Mouse (Mus musculus): ENCODE data around the gene Micall1.

Gene Micall1

GRCm38 (mm10) chr15:79108421-79109320 lies at the start of gene Micall1:
TSS of gene Micall1 (plus strand) at chr15:79108898.
- in situ Hi-C loops (cut with MboI, MseI), result no loop called here

DNA sequence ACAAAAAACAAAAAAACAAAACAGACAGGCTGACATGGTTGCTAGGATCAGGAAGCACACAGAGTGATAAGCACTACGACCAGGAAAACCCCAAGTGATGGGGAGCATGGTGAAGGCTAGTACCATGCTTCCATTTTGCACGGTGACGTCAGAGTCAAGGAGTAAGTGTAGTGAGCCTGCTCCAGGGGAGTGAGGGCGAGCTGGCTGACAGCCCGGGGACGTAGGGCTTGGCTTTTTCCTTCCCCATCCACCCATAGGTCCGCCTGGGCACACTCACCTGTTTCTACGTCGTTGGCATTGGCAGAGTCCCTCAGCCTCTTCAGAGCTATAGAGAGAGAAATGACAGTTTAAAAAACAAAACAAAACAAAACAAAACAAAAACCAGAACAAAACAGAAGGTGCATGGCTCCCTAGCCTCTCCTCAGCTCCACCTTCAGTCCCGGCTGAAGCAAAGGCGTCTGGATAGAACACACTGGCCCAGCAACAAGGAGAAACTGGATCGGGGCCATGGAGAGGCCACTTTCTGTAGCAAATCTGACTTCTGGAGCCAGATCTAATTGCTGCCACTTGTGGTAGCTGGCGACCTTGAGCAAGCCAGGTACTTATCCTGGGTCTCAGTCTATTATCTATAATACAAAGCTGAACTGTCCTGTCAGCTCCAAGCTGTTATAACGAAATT lies 47.7 kb upstream of the Micall1 start:
- in situ Hi-C loops (cut with MboI, MseI), result no loop called here

GRCm38 (mm10) chr15:79062376-79063159 lies 46.1 kb upstream of the Micall1 start, which contains the start of gene Ankrd54:
TSS of gene Ankrd54 (minus strand) at chr15:79062893.
- in situ Hi-C loops (cut with MboI, MseI), result no loop called here

DNA sequence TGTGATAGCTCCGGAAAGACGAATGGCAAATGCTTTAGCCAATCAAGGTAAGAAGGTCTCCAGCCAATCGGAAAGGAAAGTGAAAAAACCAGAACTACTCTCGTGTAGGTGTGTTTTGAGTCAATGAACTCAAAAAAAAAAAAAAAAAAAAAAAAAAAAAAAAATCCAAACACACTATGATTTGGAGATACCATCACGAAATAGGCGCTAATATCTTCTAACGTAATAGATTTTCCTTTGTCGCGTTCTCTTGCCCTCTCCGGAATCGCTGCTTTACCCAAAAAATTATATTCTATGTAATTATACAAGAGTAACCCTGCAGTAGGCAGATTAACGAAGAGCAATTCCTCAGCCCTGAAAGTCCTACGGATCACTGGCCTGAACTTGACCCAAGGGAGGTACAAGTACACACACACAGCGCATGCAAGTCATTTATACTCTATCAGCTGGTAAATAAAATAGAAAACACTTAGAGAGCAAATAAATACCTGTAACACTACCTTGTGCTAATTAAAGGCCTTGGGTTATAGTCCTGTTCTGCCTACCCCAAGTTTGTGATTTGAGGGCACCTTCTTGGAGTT lies 45.4 kb upstream of the Micall1 start:
- in situ Hi-C loops (cut with MboI, MseI), result no loop called here

- in situ Hi-C loops (cut with MboI, MseI), result no loop called here
Measured at GRCm38 (mm10) chr15:79065086-79065770, 43.5 kb upstream of the Micall1 start.

DNA sequence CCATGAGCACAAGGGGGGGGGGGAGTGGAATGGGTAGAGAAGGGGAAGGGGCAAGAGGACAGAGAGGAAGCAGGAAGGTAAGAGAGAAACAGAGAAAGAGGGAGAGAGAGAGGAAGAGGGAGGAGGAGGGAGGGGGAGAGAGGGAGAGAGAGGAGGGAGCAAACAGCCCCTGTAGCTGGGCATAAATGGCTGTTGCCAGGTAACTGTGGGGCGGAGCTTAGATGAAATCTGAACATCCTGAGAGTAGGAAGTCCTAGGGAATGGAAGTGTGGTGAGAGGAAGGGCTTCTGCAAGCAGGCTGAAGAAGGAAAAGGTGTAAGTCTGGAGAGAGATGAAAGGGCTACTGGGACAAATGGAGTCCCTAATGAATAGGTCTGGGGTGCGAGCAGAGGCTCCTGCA lies 42.4 kb upstream of the Micall1 start:
- in situ Hi-C loops (cut with MboI, MseI), result no loop called here

DNA sequence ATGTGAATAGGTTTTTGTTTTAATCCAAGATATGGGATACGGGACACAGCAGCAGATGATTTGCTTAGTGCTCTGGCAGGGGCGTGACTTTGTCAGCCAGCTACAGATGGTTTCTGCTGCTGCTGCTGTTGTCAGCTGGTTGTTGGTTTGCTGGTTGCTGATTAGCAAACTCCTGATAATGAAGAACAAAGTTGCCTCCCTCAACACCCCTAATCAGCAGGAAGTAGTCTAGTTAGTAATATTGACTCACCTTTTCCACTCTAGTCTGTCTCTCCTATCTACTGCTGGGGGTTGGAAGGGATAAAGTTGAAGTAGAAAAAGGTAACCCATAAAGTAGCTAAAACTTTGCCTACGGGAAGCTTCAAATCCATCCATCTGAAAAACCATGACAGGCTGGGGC lies 41.1 kb upstream of the Micall1 start:
- in situ Hi-C loops (cut with MboI, MseI), result no loop called here

DNA sequence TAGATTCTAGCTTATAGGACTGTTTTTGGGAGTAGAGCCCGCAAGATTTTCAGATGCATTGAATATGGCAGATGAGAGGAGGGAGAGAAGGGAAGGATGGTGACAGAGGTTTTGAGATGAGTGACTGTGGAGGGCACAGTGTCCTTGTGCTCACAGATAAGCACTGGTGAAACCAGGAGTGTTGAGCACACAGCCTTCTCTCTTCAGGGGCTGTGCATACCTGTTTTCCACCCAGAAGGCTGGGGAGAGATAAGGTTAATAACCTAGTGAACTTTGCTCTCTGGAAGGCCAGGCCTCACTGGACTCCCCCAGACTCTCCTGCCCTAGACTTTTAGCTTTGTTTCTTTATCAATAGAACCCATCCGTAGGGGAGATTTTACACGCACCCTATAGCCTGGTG lies 40.3 kb upstream of the Micall1 start:
- in situ Hi-C loops (cut with MboI, MseI), result no loop called here

DNA sequence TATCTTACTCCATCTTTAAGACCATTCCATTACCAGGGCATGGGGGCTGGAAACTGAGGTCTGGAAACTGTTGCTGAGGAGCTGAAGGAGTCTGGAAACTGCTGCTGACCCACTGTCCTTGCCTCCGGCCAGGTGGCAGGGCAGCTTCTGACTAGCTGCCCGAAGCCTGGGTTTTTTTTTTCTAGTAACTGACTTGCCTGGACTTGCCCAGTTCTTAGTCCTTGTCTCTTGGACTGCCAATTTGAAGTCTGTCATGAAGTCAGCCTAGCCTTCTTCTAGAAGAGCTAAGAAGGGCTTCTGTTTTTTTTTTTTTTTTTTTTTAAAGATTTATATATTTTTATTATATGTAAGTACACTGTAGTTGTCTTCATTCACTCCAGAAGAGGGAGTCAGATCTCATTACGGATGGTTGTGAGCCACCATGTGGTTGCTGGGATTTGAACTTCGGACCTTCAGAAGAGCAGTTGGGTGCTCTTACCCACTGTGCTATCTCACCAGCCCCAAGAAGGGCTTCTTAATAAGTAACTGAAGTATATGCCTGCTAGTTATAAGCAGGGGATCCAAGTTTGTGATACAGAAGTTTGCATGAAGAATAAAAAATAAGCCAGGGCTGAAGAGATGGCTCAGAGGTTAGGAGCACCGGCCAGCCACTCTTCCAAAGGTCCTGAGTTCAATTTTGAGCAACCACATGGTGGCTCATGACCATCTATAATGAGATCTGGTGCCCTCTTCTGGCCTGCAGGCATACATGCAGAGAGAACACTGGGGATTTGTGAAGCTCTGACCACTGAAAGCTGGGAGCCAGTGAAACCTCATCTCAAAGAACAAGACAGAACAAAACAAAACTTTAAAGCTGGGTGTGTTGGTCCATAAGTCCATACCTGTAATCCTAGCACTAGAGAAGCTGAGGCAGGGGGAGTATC lies 37.3 kb upstream of the Micall1 start:
- in situ Hi-C loops (cut with MboI, MseI), result no loop called here

GRCm38 (mm10) chr15:79073752-79074151 lies 34.9 kb upstream of the Micall1 start:
- in situ Hi-C loops (cut with MboI, MseI), result no loop called here

- in situ Hi-C loops (cut with MboI, MseI), result no loop called here
Measured at GRCm38 (mm10) chr15:79074446-79074845, 34.3 kb upstream of the Micall1 start.

GRCm38 (mm10) chr15:79074913-79075532 lies 33.7 kb upstream of the Micall1 start, which contains the start of gene Eif3l:
TSS of gene Eif3l (plus strand) at chr15:79075179.
- in situ Hi-C loops (cut with MboI, MseI), result no loop called here

GRCm38 (mm10) chr15:79075658-79076365 lies 32.9 kb upstream of the Micall1 start:
- in situ Hi-C loops (cut with MboI, MseI), result no loop called here

- in situ Hi-C loops (cut with MboI, MseI), result no loop called here
Measured at GRCm38 (mm10) chr15:79079567-79079966, 29.1 kb upstream of the Micall1 start.

DNA sequence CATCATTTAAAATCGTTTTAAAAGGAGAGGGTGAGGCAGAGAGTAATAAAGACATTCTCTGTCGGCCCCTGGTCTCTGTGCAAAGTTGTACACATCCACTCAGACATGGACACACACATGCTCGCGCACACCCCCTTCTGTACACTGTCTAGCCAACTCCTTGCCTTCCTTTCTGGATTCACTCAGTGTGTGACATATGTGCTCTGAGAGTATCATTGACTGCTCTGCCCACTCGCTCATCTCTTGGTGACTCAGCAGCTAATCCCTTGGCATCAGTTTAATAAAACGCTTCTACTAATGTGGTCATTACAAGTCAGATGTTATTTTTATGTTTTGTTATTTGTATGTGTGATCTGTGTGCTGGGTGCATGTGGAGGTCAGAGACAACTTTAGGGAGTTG lies 16.4 kb upstream of the Micall1 start:
- in situ Hi-C loops (cut with MboI, MseI), result loop anchor here (10.0 kb wide), 1 partner anchor 423 kb away; the partner anchor contains the start of gene Kdelr3

DNA sequence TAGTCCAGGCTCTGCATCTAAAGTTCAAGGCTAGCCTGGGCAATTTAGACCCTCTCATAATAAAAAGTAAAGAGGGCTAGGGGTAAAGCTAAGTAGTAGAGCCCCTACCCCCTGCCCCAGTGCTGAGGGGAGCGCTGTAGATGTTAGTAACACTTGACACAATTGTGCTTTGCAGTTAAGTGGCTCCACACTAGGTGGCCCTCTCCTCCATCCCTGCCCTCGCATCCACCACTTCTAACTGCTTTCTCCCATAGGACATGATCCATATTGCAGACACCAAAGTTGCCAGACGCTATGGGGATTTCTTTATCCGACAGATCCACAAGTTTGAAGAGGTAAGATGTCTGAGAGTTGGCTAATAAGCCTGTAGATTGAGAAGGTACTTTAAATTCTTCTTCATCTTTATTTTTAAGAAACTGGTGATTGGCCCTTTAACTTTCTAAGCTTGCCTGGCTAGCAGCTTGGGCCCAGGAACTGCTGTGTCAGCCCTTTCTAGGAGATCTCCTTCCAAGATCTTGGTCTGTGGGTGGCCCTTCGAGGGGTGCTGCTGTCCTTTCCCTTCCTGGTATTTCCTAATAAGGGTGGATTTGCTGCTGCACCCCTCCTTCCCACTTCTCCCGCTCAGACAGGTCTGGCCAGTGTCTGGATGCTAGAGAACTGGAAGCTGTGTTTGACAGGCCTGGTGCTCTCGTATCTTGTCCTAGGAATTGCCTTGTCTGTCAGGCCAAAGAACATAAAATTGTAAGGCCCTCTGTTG lies 15.4 kb upstream of the Micall1 start:
- in situ Hi-C loops (cut with MboI, MseI), result loop anchor here (10.0 kb wide), 1 partner anchor 422 kb away; the partner anchor contains the start of gene Kdelr3

- in situ Hi-C loops (cut with MboI, MseI), result loop anchor here (10.0 kb wide), 1 partner anchor 419 kb away; the partner anchor contains the start of gene Kdelr3
Measured at GRCm38 (mm10) chr15:79095483-79095882, 13.2 kb upstream of the Micall1 start.

DNA sequence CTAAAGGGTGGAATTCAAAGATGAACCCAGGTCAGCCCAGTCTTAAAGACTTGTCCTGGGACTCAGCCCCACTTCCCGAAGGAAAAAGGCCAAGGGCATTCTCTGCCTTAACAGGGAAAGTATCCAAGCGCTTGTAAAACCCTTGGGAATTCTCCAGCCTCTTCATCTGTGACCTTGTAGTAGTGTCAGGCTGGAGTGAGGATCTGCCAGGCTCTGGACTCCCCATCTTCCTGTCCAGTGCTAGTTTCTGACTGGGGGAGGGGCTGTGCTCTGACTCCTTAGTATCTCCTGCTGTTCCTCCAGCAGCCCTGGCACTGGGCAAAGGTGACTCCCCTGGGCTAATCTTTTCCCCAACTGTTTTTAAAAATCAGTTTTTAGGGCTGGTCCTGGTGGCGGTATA lies 12.1 kb upstream of the Micall1 start:
- in situ Hi-C loops (cut with MboI, MseI), result loop anchor here (10.0 kb wide), 1 partner anchor 418 kb away; the partner anchor contains the start of gene Kdelr3

Measured in T-helper 2 cell (primary cell).